Mouse (Mus musculus): ENCODE measurements around the gene Hmga1. TPM values are rescaled to one million over a fixed set of nuclear protein-coding genes. Genes with fewer than 3 reads are reported as not detected.

Gene Hmga1
- polyA plus RNA-seq, 3 experiments from 2014 or later, result 37.3 to 69.6 (median 41.9) TPM

DNA sequence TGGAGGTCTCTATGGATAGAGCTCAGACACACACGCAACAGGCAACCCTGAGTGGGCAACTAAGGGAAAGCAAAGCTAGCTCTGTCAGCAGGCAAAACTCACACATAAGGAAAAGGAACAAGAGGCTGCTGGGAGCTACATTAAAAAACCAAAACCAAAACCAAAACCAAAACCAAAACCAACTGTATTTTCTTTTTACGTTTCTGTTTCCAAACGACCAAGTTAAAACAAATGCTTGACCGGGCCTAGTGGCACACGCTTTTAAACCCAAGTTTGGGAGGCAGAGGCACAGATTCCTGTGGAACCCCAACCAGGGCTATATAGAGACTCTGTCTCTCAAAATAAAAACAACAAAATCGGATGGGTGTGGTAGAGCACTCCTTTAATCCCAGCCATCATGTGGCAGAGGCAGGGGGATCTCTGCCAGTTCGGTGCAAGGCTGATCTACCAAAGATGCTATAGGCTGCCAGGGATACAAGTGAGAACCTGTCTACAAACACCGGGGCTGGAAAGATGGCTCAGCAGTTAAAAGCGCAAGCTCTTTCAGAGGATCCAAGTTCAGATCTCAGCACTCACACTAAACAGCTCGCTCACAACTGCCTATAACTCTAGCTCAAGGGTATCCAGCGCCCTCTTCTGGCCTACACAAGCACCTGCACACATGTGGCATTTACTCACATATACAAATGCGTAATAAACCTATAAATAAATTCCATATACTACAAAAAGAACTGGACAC lies 35.7 kb downstream of the Hmga1 start:
- peak; percentile 70 for ATAC-seq

DNA sequence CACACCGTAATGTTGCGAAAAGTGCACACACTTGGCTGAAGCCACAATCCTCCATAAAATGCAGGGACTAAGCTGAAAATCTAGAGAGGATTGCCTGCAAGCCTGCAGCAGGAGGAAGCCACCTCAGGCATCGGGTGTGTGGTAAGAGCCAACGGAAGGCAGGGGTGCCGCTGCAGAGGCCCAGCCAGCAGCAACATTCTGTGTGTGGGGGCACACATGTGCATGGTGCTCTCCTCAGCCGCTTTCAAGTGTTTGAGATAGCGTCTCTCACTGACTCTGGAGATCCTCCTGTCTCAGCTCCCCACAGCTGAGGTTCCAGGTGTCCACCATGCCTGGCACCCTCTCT lies 36.2 kb downstream of the Hmga1 start:
- no peak for ATAC-seq

DNA sequence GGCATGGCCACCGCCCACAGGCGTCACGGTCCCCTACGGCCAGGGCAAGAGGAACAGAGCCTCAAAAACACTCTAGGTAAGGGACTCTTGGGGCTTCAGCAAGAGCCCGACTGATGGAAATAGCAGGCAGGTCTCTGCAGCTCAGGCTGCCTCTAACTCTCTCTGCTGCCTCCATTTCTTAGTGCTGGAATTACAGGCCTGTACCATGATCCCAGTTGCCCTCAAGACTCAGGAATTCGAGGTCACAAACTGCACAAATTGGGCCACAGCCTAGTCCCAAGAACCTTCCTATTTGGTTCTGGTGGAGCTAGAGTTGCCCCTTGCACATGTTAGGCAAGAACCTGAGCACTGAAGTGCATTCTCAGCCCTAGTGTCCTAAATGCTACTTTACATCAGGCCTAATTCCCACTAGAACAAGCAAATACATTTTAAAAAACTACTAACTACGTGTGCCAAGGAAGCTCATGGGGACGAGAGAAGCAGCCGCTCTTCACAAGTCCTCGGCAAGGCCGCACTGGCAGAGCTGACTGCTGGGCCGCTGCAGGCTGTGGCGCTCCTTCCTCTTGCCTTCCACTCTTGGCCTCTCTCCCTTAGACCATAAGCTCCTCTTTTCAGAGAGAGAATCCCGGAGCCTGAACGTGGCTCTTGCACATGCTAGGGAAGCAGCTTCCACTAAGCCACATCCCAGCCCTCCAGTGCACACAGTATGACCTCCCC lies 39.5 kb downstream of the Hmga1 start:
- ATAC-seq, result no peak

DNA sequence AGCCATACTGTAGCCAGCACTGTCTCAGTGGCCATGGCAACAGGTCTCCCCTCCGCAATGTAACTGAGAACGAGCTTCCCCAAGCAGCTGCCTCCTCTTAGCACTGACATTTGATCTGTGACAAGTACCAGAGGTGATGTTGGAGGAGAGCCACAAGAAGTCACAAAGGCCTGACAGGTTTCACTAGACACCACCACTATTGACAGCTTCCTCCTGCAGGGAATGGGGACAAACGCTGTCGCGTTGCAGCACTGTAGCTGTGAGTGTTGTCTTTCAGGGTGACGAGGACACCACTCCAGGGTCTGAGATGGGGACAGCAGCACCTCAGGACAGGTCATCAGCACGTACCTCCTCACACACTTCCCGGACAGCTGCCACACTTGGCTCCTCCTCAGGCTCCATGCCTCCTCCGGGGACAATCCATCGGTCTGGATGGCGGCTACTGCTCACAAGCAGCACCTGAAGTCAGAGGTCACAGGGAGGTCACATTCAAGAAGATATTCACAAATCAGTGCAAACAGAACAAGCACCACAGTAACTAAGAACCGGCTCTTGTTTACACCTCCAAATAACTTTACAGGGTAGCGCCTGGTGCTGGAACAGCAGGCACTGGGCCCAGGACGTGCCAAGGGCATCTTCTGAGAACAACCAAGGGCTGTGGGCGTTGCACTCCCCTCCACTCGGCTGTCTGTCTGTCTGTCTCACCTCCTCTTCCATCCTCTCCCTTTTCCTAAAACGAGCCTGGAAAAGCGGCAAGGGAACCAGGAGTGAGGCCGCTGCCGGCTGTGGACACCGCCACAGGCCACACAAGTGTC lies 40.3 kb downstream of the Hmga1 start:
- no peak for ATAC-seq

DNA sequence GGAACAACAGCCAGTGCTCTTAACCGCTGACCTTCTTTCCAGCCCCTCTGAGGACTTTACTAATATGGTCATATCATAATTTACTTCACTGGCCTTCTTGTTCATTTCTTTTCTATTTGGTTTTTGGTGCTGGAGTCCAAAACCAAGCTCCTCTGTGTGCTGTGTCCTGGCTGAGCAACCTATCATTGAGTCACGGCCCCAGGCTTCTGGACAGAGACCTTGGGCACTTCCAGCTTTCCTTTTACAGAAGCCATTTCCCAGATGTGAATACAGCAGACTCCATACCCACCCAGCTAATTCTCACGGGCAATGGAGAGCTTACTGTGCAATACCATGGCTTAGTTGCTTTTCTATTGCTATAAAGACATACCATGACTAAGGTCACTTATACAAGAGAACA lies 44.0 kb downstream of the Hmga1 start:
- ATAC-seq, result no peak

DNA sequence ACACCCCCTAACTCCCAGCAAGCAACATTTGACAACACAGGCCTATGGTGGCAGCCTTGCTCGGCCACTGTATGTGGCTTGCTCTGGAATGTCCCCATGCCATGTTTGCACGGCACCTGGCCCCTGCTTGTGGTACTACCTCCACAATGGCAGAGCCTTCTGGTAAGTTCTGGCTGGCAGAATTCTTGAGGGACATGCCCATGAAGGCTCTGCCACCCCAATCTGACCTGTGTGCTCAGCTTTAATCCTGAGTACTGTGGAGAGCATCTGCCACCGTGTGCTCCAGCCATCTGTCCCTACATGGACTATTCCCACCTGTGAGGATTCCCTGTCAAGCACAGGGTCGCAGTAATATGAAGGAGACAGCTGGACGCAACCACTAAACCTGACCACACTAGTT lies 44.6 kb downstream of the Hmga1 start:
- no peak for ATAC-seq

GRCm38 (mm10) chr17:27603036-27603435 lies 46.7 kb downstream of the Hmga1 start:
- no peak for ATAC-seq

DNA sequence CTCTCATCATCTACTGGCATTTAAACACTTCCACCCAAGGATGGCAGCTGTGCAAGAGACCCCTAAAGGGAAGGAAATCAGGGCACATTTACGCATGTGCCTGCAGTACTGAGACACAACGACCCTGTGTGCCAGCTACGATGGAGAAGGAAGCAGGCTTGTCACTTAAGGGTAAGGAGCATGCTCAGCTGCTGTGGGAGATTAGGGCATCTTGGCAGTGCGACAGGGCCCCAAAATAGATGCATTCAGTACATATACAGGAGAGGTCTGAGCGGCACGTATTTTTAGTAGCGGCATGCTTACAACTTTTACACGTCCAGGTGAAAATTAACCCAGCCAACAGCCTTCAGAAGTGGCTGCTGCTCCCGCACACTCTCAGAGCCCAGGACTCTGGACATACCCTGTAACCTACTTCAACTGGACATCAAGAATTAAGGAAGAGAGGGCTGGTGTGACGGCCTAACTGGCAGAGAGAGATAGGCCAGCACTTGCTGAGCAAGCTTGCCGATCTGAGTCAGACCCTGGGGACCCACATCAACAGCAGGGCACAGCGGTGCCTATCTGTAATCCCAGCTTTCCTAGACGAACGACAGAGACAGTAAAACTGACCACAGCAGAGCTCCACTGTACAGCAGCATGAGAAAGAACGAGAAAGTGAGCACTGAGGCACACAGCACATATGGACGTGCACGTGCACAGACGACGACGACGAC lies 47.4 kb downstream of the Hmga1 start:
- ATAC-seq, result no peak

GRCm38 (mm10) chr17:27609576-27609975 lies 53.3 kb downstream of the Hmga1 start:
- no peak for ATAC-seq

- ATAC-seq, result no peak
Observed at GRCm38 (mm10) chr17:27610679-27611518, 54.6 kb downstream of the Hmga1 start.

- no peak for ATAC-seq
Observed at GRCm38 (mm10) chr17:27611519-27611884, 55.2 kb downstream of the Hmga1 start.

DNA sequence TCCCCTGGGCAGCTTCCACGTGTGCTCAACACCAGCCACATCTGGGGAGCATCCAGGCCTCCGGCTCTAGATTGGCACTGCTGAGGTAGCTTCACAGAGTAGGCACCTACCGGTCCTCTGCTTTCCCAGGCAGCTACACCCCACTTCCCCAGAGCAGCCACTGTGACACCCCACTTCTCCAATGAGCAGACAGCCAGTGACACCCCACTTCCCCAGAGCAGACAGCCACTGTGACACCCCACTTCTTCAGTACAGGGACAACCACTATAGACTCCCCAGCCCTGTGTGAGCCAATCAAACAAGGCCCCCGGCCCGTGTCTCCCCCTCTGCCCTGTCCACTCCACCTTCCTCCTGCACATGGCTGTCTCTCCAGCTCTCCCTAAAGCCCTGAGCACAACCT lies 55.7 kb downstream of the Hmga1 start:
- no peak for ATAC-seq

- no peak for ATAC-seq
Observed at GRCm38 (mm10) chr17:27613016-27613415, 56.7 kb downstream of the Hmga1 start.

Other genes starting within 250 kb of the Hmga1 start
- gene Grm4, start 35.1 kb upstream of the Hmga1 start, polyA plus RNA-seq (2017; shearing (Covaris generic)), result under 1 TPM in 1 of 3 experiments, not detected in 2; 0.09 TPM
- gene AI413582, start 9.3 kb downstream of the Hmga1 start, polyA plus RNA-seq (2017; shearing (Covaris generic)), result 100 to 1,000 TPM in 2 of 3 experiments, 10 to 100 TPM in 1; 97.7 to 129 (median 111) TPM
- 10 to 100 TPM; 28.1 to 42.5 (median 32.0) TPM for gene Nudt3, start 67.0 kb downstream of the Hmga1 start, polyA plus RNA-seq (2017; shearing (Covaris generic))
- gene RPS10-NUDT3, start 78.7 kb downstream of the Hmga1 start, polyA plus RNA-seq (2017; shearing (Covaris generic)), result not detected
- 1,000 to 10,000 TPM; 1,299 to 2,086 (median 1,613) TPM for gene Rps10, start 80.2 kb downstream of the Hmga1 start, polyA plus RNA-seq (2017; shearing (Covaris generic))
- gene Pacsin1, start 99.0 kb downstream of the Hmga1 start, polyA plus RNA-seq (2017; shearing (Covaris generic)), result 10 to 100 TPM; 12.2 to 49.0 (median 34.4) TPM
- not detected for gene Spdef, start 172.5 kb downstream of the Hmga1 start, polyA plus RNA-seq (2017; shearing (Covaris generic))